Mouse (Mus musculus) heart, embryonic 12.5 days (tissue): ENCODE data around the gene Hif1an. TPM values are rescaled to one million over a fixed set of nuclear protein-coding genes. Genes with fewer than 3 reads are reported as not detected.

ENCODE experiments used
- ATAC-seq: fragments of 200-750 bp; cut with Nextera tagmentation; 2 replicates; pipeline ENCODE4 v1.8.0; 2017; ENCODE audit warnings: moderate TSS enrichment, moderate library complexity; ENCODE audit not compliant: insufficient number of reproducible peaks, low FRiP score
- H3K27ac ChIP-seq: fragments of 300-500 bp; sonication (generic); 2 replicates; pipeline ENCODE4 v1.5.1; 2016; ENCODE audit warnings: mild to moderate bottlenecking, moderate library complexity; ENCODE audit not compliant: poor library complexity, severe bottlenecking
- H3K27me3 ChIP-seq: fragments of 300-500 bp; sonication (generic); replicated peaks from 2 replicates; pipeline ENCODE4 v1.6.1; 2016; ENCODE audit warnings: mild to moderate bottlenecking, moderate library complexity
- H3K36me3 ChIP-seq: fragments of 300-500 bp; sonication (generic); 2 replicates; pipeline ENCODE4 v1.6.1; 2016; ENCODE audit warnings: mild to moderate bottlenecking, moderate library complexity
- H3K4me1 ChIP-seq: fragments of 300-500 bp; sonication (generic); replicated peaks from 2 replicates; pipeline ENCODE4 v1.6.1; 2016; ENCODE audit warnings: mild to moderate bottlenecking
- H3K4me2 ChIP-seq: fragments of 300-500 bp; sonication (generic); 2 replicates; pipeline ENCODE4 v1.6.1; 2016; ENCODE audit warnings: mild to moderate bottlenecking, moderate library complexity
- H3K4me3 ChIP-seq: fragments of 300-500 bp; sonication (generic); 2 replicates; pipeline ENCODE4 v1.5.1; 2016; ENCODE audit warnings: mild to moderate bottlenecking
- H3K9ac ChIP-seq: fragments of 300-500 bp; sonication (generic); 2 replicates; pipeline ENCODE4 v1.6.1; 2016; ENCODE audit warnings: mild to moderate bottlenecking, moderate library complexity
- H3K9me3 ChIP-seq: fragments of 300-500 bp; sonication (generic); replicated peaks from 2 replicates; pipeline ENCODE4 v1.6.1; 2016; ENCODE audit warnings: mild to moderate bottlenecking, moderate library complexity
- WGBS: fragments of 180-500 bp; shearing (Covaris S2); methylation state at CpG from one replicate; pipeline ENCODE4 v1.1.7; 2016; 5-methylcytosine and 5-hydroxymethylcytosine counted together
- polyA plus RNA-seq: library from polyadenylated mRNA; unstranded; fragments of >200 nt; fragmentation: Nextera tagmentation; extraction: Ambion mirVana; gene quantifications from 2 replicates; pipeline ENCODE4 v1.2.1, GENCODE M21; 2016

Hif1an gene
- polyA plus RNA-seq, 1 experiment from 2014 or later = 40.8 TPM

GRCm38 (mm10) chr19:44537416-44537815, 25.2 kb upstream of the Hif1an start:
- H3K27ac ChIP-seq = no peak overlapping the region
- H3K4me1 ChIP-seq = no peaks in the 10 kb centered on the region
- no peak overlapping the region for H3K9ac ChIP-seq
- no peak for ATAC-seq
- H3K4me2 ChIP-seq = no peak overlapping the region
- H3K27me3 ChIP-seq = peaks cover under 1% of the 10 kb centered on the region; the same call in 1 of the 2 replicates
- H3K4me3 ChIP-seq = no peak overlapping the region
- 76% methylated on average over 8 of the region's 8 CpGs for WGBS
- peaks cover 9% of the 10 kb centered on the region for H3K36me3 ChIP-seq
- peaks cover 8% of the 10 kb centered on the region for H3K9me3 ChIP-seq

GRCm38 (mm10) chr19:44542694-44543178, 19.9 kb upstream of the Hif1an start:
- Histone ChIP-seq H3K36me3 (peaks cover 12% of the 10 kb centered on the region), H3K27me3 (0 out of 2 replicates have a peak, but pooled peaks cover 6% of the 10 kb centered on the region), H3K9ac (no peak overlapping the region), H3K27ac (no peak overlapping the region), H3K9me3 (peaks cover 8% of the 10 kb centered on the region), H3K4me2 (no peak overlapping the region), H3K4me1 (peaks cover 5% of the 10 kb centered on the region; the same call in 1 of the 2 replicates), H3K4me3 (no peak overlapping the region)
- WGBS = 84% methylated on average over 8 of the region's 8 CpGs
- no peak for ATAC-seq

GRCm38 (mm10) chr19:44544372-44544771, 18.3 kb upstream of the Hif1an start:
- H3K4me1 ChIP-seq = peaks cover 5% of the 10 kb centered on the region; the same call in 1 of the 2 replicates
- ATAC-seq = no peak
- peaks cover 28% of the 10 kb centered on the region for H3K36me3 ChIP-seq
- no peak overlapping the region for H3K4me3 ChIP-seq
- H3K9ac ChIP-seq = no peak overlapping the region
- 61% methylated on average over 10 of the region's 10 CpGs for WGBS
- no peak overlapping the region; the same call in 1 of the 2 replicates for H3K4me2 ChIP-seq
- H3K27me3 ChIP-seq = 0 out of 2 replicates have a peak, but pooled peaks cover 6% of the 10 kb centered on the region
- no peak overlapping the region for H3K27ac ChIP-seq
- peaks cover 8% of the 10 kb centered on the region for H3K9me3 ChIP-seq

GRCm38 (mm10) chr19:44544775-44545174, 17.9 kb upstream of the Hif1an start:
- peak overlapping the region; percentile 74 for H3K4me3 ChIP-seq
- H3K9me3 ChIP-seq = peaks cover 8% of the 10 kb centered on the region
- H3K4me2 ChIP-seq = peak overlapping the region; percentile 100
- H3K4me1 ChIP-seq = peaks cover 5% of the 10 kb centered on the region; the same call in 1 of the 2 replicates
- H3K27me3 ChIP-seq = 0 out of 2 replicates have a peak, but pooled peaks cover 6% of the 10 kb centered on the region
- peaks cover 32% of the 10 kb centered on the region for H3K36me3 ChIP-seq
- ATAC-seq = 0 out of 2 replicates have a peak, but pooled peaks have one; percentile 54
- WGBS = 2% methylated on average over 13 of the region's 13 CpGs
- no peak overlapping the region for H3K27ac ChIP-seq
- no peak overlapping the region for H3K9ac ChIP-seq

DNA sequence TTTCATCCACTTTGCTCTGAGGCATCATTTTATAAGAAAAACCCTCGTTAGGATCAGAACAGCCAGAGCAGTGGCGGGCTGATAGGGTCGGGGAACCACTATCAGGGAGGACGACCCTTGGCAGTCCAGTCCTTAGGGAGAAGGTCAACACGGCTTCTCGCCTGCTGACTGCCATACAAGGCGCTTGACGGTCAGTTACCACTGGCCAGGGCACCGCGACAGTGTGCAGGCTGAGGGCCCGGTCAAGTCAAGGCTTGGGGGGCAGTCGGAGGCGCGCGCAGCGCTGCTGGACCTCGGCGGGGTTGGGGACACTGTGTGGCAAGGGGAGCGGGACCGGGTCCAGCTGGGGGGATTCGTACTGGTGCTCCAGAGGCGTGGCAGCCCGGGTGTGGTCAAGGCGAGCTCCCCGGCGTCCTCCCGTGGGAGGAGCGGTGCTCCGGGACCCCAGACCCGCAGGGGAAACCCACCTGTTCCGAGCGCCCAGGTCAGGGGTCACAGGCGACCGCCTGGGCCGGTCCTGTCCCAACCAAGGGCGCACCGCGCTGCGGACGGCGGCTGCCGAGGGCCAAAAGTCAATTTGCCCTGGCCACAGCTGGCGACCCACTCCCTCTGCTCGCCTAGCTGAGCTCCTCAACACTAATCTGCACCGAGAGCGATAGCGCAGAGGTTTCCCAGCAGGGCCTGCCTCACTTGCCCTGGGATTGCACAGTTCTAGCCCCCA, 17.2 kb upstream of the Hif1an start, which contains the start of gene Sec31b:
Gene Sec31b, minus strand, starts transcription at position 544 of the 721 bp plus-strand sequence.
- peak within 1 kb of the TSS; percentile 74 for H3K4me3 ChIP-seq
- H3K4me1 ChIP-seq = peaks cover 5% of the 10 kb centered on the region; the same call in 1 of the 2 replicates
- no peak within 1 kb of the TSS for H3K27ac ChIP-seq
- H3K4me2 ChIP-seq = peak within 1 kb of the TSS; percentile 100
- H3K9ac ChIP-seq = peak within 1 kb of the TSS; percentile 83
- WGBS = 1% methylated on average over 47 of the region's 47 CpGs
- H3K36me3 ChIP-seq = peaks cover 35% of the 10 kb centered on the region
- 0 out of 2 replicates have a peak, but pooled peaks cover 6% of the 10 kb centered on the region for H3K27me3 ChIP-seq
- H3K9me3 ChIP-seq = 0 out of 2 replicates have a peak, but pooled peaks cover 4% of the 10 kb centered on the region
- peak; percentile 78 for ATAC-seq

- no peak for ATAC-seq
- no peak within 1 kb of the TSS for H3K4me2 ChIP-seq
Observed at GRCm38 (mm10) chr19:44552731-44553130, 9.9 kb upstream of the Hif1an start, which contains the start of gene Gm20538. Gene Gm20538, minus strand, starts transcription at chr19:44552831.

GRCm38 (mm10) chr19:44553286-44553685, 9.4 kb upstream of the Hif1an start:
- no peak for ATAC-seq
- H3K4me3 ChIP-seq = no peak overlapping the region
- H3K4me2 ChIP-seq = no peak overlapping the region
- peaks cover 51% of the 10 kb centered on the region for H3K36me3 ChIP-seq
- no peak overlapping the region for H3K9ac ChIP-seq
- peaks cover 8% of the 10 kb centered on the region; the same call in 1 of the 2 replicates for H3K4me1 ChIP-seq
- no peaks in the 10 kb centered on the region for H3K9me3 ChIP-seq
- no peak overlapping the region for H3K27ac ChIP-seq
- H3K27me3 ChIP-seq = no peaks in the 10 kb centered on the region
- 91% methylated on average over 4 of the region's 4 CpGs for WGBS

More at GRCm38 (mm10) chr19:44552731-44553130, 9.9 kb upstream of the Hif1an start, which contains the start of gene Gm20538:
- Histone ChIP-seq H3K27me3 (no peaks in the 10 kb centered on the region), H3K27ac (no peak within 1 kb of the TSS), H3K4me1 (peaks cover 8% of the 10 kb centered on the region; the same call in 1 of the 2 replicates), H3K9ac (no peak within 1 kb of the TSS), H3K36me3 (peaks cover 56% of the 10 kb centered on the region), H3K4me3 (no peak within 1 kb of the TSS), H3K9me3 (no peaks in the 10 kb centered on the region)
- WGBS = 94% methylated on average over 4 of the region's 4 CpGs

DNA sequence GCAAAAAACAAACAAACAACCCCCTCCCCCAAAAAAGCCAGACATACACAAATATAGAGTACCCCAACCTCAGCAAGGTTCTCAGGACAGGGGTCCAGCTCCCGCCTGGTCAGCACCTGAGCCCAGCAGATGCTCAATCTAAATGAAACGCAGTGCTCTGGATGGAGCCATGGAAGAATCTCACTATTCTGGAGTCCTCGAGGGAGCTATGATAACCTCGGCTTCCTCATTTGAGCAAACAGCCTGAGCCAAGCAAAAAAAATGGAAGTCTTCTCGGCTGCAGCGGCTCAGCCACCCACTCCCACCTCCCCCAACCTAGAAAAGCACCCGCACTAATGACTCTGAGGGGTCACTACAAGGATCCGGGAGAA, 8.2 kb upstream of the Hif1an start:
- ATAC-seq = no peak
- WGBS = 3% methylated on average over 8 of the region's 8 CpGs
- Histone ChIP-seq H3K4me1 (peaks cover 8% of the 10 kb centered on the region; the same call in 1 of the 2 replicates), H3K27me3 (no peaks in the 10 kb centered on the region), H3K27ac (peak overlapping the region; percentile 87), H3K4me3 (peak overlapping the region; percentile 94), H3K9ac (peak overlapping the region; percentile 96), H3K4me2 (peak overlapping the region; percentile 95), H3K36me3 (peaks cover 39% of the 10 kb centered on the region), H3K9me3 (no peaks in the 10 kb centered on the region)

- Histone ChIP-seq H3K27ac (peak within 1 kb of the TSS; percentile 87), H3K27me3 (no peaks in the 10 kb centered on the region), H3K36me3 (peaks cover 33% of the 10 kb centered on the region), H3K9me3 (no peaks in the 10 kb centered on the region), H3K9ac (peak within 1 kb of the TSS; percentile 96), H3K4me2 (peak within 1 kb of the TSS; percentile 95), H3K4me1 (peaks cover 8% of the 10 kb centered on the region; the same call in 1 of the 2 replicates), H3K4me3 (peak within 1 kb of the TSS; percentile 94)
- WGBS = under 1% methylated on average over 50 of the region's 50 CpGs
- ATAC-seq = peak; percentile 90
Observed at GRCm38 (mm10) chr19:44554861-44555590, 7.6 kb upstream of the Hif1an start, which contains the start of gene Ndufb8. Gene Ndufb8, minus strand, starts transcription at chr19:44555440.

DNA sequence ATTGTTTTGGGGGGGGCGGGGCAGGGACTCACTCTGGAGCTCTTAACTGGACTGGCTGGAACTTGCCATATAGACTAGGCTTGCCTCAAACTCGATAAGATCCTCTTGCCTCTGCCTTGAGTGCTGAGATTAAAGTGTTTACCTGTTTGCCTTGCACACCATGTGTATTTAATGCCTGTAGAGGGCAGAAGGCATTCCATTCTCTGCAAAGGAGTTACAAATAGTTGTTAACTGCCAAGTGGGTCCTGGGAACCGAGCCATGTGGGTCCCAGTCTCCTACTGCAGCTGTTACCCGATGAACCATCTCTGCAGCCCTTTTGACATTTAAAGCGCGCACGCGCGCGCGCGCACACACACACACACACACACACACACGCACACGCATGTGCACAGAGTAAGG, 1.4 kb downstream of the Hif1an start:
- WGBS = 93% methylated on average over 14 of the region's 14 CpGs
- Histone ChIP-seq H3K4me2 (no peak overlapping the region), H3K4me3 (no peak overlapping the region), H3K9me3 (no peaks in the 10 kb centered on the region), H3K27me3 (no peaks in the 10 kb centered on the region), H3K36me3 (peaks cover 42% of the 10 kb centered on the region), H3K9ac (no peak overlapping the region), H3K27ac (no peak overlapping the region), H3K4me1 (peaks cover 17% of the 10 kb centered on the region)
- no peak for ATAC-seq
